Mouse (Mus musculus) liver, postnatal 0 days (tissue): ENCODE measurements at regions not wholly inside any gene's neighbourhood (a gene's known extent, or its start where the extent isn't known, plus 50 kb on each side); places are given as distances from the start of the nearest gene placed in this dataset.

ENCODE experiments used
- CTCF ChIP-seq: sonication (generic); IDR thresholded peaks from 2 replicates; pipeline ENCODE4 v1.5.1; 2016; ENCODE audit warnings: antibody characterized with exemption, low read depth
- EP300 ChIP-seq: IDR thresholded peaks from 2 replicates; pipeline ENCODE4 v1.6.1; 2016; ENCODE audit warnings: antibody characterized with exemption, low read depth, mild to moderate bottlenecking

DNA sequence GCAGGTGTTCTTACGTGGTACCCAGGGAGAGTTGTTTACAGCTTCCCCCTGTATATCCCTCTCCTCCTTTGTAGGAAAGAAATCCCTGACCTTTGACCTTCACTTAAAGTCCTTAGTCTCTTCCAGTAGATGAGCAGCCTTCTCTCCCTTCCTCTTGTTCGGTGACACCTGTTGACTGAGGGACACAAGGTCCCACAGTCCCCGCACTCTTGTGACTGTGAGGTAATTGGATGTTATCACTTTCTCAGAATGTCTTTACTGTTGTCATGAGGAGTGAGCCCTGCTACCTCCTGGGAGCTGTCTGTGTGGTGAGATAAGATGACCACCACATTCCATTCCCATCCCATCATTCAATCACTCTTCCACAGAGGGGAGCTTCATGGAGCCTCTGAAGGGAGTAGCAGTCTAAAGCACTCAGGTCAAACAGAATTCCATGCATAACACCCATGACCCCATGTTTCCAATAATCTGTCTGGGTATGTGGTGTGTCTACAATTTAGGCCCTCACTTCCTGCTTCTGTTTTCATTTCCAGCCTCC, 218.8 kb upstream of the Serp2 start:
- no peak for TF ChIP-seq CTCF
- no peak for TF ChIP-seq EP300
